Mouse (Mus musculus): ENCODE results near the gene Mkln1. TPM values are rescaled to one million over a fixed set of nuclear protein-coding genes. Genes with fewer than 3 reads are reported as not detected.
A peak's percentile ranks its signal among the peaks of the same experiment; 100 is the strongest.

Mkln1 gene
- polyA plus RNA-seq (2015; fragmentation: Nextera tagmentation; extraction: Ambion mirVana), result 152 and 153 TPM in 2 replicates

DNA sequence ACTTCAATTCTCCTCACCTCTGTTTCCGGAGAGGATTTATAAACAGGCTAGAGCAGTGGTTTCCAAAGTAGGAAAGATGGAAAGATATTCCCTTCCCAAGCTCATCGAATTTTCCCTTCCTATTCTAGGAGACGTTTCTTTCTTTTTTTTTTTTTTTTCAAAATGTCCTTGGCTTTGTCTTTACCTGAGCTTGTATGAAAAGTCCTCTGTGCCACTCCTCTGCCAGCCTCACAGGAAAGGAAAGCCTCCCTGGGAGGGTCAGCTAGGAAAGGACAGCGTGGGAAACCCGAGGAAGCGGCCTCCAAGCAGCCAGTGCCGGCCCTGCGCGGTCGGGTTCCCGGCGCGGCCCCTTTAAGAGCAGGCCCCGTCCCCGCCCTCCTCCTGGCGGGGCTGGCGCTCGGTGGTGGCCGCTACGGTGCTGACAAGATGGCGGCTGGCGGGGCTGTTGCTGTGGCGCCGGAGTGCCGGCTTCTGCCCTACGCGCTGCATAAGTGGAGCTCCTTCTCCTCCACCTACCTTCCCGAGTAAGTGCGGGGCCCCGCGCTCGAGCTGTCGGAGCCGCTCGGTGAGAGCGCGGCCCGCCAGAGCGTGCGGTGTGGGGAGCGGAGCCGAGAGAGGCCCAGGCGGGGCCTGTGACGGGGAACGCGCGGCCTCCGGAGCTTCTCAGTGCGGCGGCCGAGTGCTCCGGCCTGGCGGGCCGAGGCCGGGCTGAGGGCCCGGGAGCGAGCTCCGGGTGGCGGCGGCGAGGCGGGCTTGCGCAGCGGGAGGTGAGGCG is at the start of gene Mkln1:
Gene Mkln1 (plus strand): TSS at position 305 of the 775 bp plus-strand sequence.
- ATAC-seq (replicated peaks), result peak; percentile 99
- Histone ChIP-seq H3K27me3 (no peaks in the 10 kb centered on the region), H3K4me3 (peak within 1 kb of the TSS; percentile 63), H3K4me1 (peaks cover 27% of the 10 kb centered on the region), H3K4me2 (replicated peaks) (peak within 1 kb of the TSS; percentile 91), H3K9me3 (no peaks in the 10 kb centered on the region), H3K27ac (replicated peaks) (peak within 1 kb of the TSS; percentile 93), H3K36me3 (no peaks in the 10 kb centered on the region), H3K9ac (replicated peaks) (peak within 1 kb of the TSS; percentile 95)
- under 1% methylated on average over 65 of the region's 65 CpGs for WGBS

DNA sequence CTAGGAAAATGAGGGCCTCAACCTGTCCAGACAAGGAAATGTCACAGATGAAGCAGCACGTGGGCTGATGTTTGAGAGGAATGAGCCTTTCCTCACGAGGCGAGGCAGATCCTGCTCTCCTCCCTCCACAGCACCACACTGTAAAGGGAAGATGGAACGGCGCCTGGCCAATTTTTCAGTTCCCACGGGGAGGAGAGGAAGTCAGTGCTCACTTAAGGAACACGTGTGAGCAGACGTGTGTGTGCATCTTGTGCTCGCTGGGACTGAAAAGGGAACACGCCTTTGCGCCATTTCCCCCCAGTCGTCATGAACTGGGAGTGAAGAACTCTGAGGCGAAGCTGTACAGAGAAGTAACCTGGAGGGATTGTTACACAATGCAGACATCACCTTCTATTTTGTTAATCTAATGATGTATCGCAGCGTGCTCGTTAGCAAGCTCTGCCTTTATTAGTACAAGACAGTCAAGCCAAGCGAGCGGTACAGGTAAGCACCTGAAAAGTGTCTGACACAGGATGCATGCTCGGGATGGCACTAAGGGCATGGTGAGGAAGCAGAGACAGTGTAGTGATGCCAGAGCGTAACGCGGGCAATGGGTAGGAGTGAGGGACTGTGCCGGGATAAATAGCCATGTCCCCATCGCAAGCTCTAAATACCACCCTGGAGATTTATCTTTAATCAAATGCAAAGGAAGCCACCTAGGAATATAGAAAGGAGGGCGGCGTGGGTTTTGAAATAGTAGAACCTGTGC is 41.9 kb upstream of the Mkln1 start:
- Histone ChIP-seq H3K36me3 (no peaks in the 10 kb centered on the region), H3K27me3 (no peaks in the 10 kb centered on the region), H3K27ac (replicated peaks) (0 out of 2 replicates have a peak overlapping the region, but pooled peaks have one; percentile 13), H3K9ac (replicated peaks) (no peak overlapping the region), H3K4me2 (replicated peaks) (no peak overlapping the region), H3K4me3 (no peak overlapping the region), H3K9me3 (no peaks in the 10 kb centered on the region), H3K4me1 (peaks cover 4% of the 10 kb centered on the region; the same call in 1 of the 2 replicates)
- WGBS, result 84% methylated on average over 26 of the region's 26 CpGs
- ATAC-seq (replicated peaks), result no peak

DNA sequence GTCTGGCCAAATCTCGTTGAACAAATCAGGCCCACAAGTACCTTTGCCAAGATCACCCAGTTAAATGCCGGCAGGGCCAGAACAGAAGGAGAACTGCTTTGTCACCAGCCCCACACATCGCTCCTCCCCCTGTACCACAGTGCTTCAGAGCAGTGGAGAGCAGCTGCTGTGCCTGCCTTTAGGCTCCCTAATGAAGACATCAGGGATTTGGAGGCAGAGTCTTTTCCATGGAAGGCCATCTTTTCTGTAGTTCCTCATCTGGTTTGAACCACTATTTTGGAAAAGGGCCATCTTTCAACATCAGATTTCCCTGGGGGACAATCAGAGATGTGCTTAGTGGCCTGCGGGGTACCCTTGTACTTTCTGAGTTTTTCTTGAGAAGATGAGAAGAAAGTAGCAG is 41.2 kb upstream of the Mkln1 start:
- H3K27me3 ChIP-seq, result no peaks in the 10 kb centered on the region
- peak; percentile 61; the same call in 1 of the 2 replicates for ATAC-seq (replicated peaks)
- no peak overlapping the region for H3K4me2 ChIP-seq (replicated peaks)
- no peaks in the 10 kb centered on the region for H3K9me3 ChIP-seq
- peaks cover 4% of the 10 kb centered on the region; the same call in 1 of the 2 replicates for H3K4me1 ChIP-seq
- WGBS, result 46% methylated on average over 4 of the region's 4 CpGs
- H3K27ac ChIP-seq (replicated peaks), result 0 out of 2 replicates have a peak overlapping the region, but pooled peaks have one; percentile 13
- no peak overlapping the region for H3K9ac ChIP-seq (replicated peaks)
- no peaks in the 10 kb centered on the region for H3K36me3 ChIP-seq
- H3K4me3 ChIP-seq, result no peak overlapping the region

DNA sequence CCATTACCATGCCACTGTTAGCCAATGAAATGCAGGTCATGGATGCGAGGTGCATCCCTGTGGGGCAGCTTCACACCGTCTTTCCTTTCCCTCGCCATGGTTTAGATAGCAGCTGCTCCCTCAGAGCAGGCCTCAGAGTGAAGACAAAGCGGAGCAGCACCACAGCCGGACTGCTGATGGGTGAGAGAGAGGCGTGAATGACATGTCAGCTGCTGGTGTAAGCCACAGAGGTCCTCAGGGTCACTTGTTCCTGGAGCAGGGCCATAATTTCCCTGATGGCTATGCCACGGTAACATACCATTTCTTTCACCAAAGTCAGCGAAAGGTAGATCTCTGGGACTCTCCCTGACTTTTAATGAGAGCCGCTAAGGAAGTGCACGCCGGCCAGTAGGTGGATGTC is 35.9 kb upstream of the Mkln1 start:
- H3K4me3 ChIP-seq, result no peak overlapping the region
- no peaks in the 10 kb centered on the region for H3K27me3 ChIP-seq
- H3K27ac ChIP-seq (replicated peaks), result no peak overlapping the region
- H3K9ac ChIP-seq (replicated peaks), result no peak overlapping the region
- H3K4me1 ChIP-seq, result no peaks in the 10 kb centered on the region
- no peak overlapping the region for H3K4me2 ChIP-seq (replicated peaks)
- H3K9me3 ChIP-seq, result no peaks in the 10 kb centered on the region
- H3K36me3 ChIP-seq, result no peaks in the 10 kb centered on the region
- ATAC-seq (replicated peaks), result no peak
- WGBS, result 73% methylated on average over 11 of the region's 11 CpGs

DNA sequence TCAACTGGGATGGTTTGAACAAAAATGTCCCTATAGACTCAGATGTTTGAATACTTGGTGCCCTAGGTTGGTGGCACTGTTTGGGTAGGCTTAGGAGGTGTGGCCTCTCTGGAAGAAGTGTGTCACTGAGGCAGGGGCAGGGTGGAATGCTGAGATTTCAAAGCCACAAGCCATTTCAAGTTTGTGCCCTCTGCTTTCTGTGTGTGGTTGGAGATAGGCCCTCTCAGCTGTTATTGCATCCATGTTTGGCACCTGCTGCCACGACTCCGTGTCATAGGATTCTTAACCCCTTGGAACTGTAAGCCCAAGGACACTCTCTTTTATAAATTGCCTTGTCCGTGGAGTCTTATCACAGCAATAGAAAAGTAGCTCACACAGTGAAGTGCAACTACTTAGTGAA is 34.1 kb upstream of the Mkln1 start:
- no peak overlapping the region for H3K4me2 ChIP-seq (replicated peaks)
- no peaks in the 10 kb centered on the region for H3K27me3 ChIP-seq
- no peak overlapping the region for H3K4me3 ChIP-seq
- H3K36me3 ChIP-seq, result no peaks in the 10 kb centered on the region
- 91% methylated on average over 3 of the region's 3 CpGs for WGBS
- no peaks in the 10 kb centered on the region for H3K9me3 ChIP-seq
- ATAC-seq (replicated peaks), result no peak
- H3K4me1 ChIP-seq, result no peaks in the 10 kb centered on the region
- H3K9ac ChIP-seq (replicated peaks), result no peak overlapping the region
- H3K27ac ChIP-seq (replicated peaks), result no peak overlapping the region

DNA sequence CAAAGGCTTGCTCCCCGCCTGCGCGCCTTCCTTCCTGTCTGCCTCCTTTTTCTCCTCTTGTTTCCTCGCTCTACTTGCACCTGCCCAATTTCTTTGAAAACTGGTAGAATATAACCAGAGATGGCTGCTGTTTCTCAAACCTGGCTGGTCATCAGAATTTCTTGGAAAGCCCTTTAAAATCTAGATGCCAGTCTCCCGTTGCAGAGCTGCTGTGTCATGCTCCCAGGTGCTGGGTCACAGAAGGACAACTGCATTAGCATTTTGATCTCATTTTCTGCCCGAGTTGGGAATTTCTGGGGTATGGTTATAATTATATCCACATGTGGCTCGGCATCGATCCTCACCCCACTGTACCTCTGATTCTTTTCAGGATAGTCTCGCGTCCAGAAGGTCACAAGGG is 30.6 kb upstream of the Mkln1 start:
- H3K9me3 ChIP-seq, result no peaks in the 10 kb centered on the region
- no peak for ATAC-seq (replicated peaks)
- no peaks in the 10 kb centered on the region for H3K27me3 ChIP-seq
- H3K36me3 ChIP-seq, result no peaks in the 10 kb centered on the region
- no peak overlapping the region for H3K9ac ChIP-seq (replicated peaks)
- H3K4me3 ChIP-seq, result no peak overlapping the region
- no peaks in the 10 kb centered on the region for H3K4me1 ChIP-seq
- H3K27ac ChIP-seq (replicated peaks), result no peak overlapping the region
- no peak overlapping the region for H3K4me2 ChIP-seq (replicated peaks)
- WGBS, result 83% methylated on average over 10 of the region's 10 CpGs

DNA sequence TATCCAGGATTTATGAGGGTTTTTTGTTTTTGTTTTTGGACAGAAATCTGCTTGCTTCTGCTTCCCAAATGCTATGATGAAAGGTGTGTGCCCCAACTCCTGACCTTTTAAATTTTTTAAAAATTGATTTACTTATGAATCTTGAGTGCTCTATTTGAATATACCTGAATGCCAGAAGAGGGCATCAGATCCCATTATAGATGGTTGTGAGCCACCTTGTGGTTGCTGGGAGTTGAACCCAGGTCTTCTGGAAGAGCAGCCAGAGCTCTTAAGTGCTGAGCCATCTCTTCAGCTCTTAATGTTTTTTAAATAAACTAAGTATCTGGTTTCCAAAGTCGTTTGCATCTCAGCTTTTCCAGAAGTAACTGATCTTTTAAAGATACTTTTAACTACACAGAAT is 30.0 kb upstream of the Mkln1 start:
- no peaks in the 10 kb centered on the region for H3K36me3 ChIP-seq
- 67% methylated on average over 1 of the region's 1 CpGs for WGBS

DNA sequence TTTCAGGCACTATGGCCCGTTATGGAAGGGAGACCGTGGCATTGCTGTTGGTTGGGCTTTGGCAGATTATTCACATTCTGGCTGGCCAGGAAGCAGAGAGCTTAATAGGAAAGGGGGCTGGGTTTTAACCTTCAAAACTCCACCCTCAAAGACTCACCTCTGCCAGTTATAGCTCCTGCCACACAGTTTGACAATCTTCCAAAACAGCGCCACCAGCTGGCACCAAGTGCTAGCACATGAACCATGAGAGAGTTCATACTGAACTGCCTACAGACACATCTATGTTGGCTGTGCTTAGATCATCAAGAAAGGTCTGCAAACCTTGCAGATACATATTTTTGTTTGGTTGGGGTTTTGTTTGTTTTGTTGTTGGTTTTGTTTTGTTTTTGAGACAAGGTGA is 28.7 kb upstream of the Mkln1 start:
- no peak overlapping the region for H3K27ac ChIP-seq (replicated peaks)
- H3K4me3 ChIP-seq, result no peak overlapping the region
- H3K9ac ChIP-seq (replicated peaks), result no peak overlapping the region
- H3K27me3 ChIP-seq, result no peaks in the 10 kb centered on the region
- H3K4me1 ChIP-seq, result no peaks in the 10 kb centered on the region
- WGBS, result 76% methylated on average over 3 of the region's 3 CpGs
- H3K4me2 ChIP-seq (replicated peaks), result no peak overlapping the region
- no peak for ATAC-seq (replicated peaks)
- H3K36me3 ChIP-seq, result no peaks in the 10 kb centered on the region
- H3K9me3 ChIP-seq, result no peaks in the 10 kb centered on the region

More for the DNA sequence above, 30.0 kb upstream of the Mkln1 start:
- H3K27ac ChIP-seq (replicated peaks), result no peak overlapping the region
- no peak overlapping the region for H3K4me2 ChIP-seq (replicated peaks)
- no peaks in the 10 kb centered on the region for H3K4me1 ChIP-seq
- no peaks in the 10 kb centered on the region for H3K9me3 ChIP-seq
- ATAC-seq (replicated peaks), result no peak
- no peak overlapping the region for H3K4me3 ChIP-seq
- H3K27me3 ChIP-seq, result no peaks in the 10 kb centered on the region
- no peak overlapping the region for H3K9ac ChIP-seq (replicated peaks)

DNA sequence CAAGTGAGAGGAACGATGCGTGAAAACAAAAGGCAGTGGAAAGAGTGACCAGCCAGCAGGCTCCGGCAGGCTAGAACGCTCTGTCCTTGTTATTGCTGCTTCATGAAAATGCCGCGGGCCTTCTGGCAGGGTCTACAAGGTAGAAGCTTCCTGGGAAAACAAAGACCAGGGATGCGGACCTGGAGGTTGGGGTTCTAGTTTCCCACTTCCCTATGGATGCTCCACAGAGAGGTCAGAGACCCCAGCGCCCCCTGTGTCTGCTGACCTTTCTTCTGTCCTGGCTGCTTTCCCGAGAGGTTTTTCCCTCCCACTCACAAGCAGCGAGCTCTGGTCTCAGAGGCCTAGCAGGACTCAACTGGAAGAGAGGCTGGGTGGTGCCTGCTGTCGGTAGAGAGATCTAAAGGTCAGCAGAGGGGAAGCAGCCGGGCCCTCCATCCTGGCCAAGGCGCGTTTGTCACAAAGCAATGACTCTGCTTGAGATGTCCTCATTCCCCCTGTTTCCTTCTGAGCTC is 27.9 kb upstream of the Mkln1 start:
- no peak overlapping the region for H3K4me2 ChIP-seq (replicated peaks)
- no peaks in the 10 kb centered on the region for H3K4me1 ChIP-seq
- no peak for ATAC-seq (replicated peaks)
- no peak overlapping the region for H3K27ac ChIP-seq (replicated peaks)
- H3K27me3 ChIP-seq, result no peaks in the 10 kb centered on the region
- H3K9me3 ChIP-seq, result no peaks in the 10 kb centered on the region
- H3K9ac ChIP-seq (replicated peaks), result no peak overlapping the region
- no peak overlapping the region for H3K4me3 ChIP-seq
- H3K36me3 ChIP-seq, result no peaks in the 10 kb centered on the region
- 50% methylated on average over 14 of the region's 14 CpGs for WGBS

DNA sequence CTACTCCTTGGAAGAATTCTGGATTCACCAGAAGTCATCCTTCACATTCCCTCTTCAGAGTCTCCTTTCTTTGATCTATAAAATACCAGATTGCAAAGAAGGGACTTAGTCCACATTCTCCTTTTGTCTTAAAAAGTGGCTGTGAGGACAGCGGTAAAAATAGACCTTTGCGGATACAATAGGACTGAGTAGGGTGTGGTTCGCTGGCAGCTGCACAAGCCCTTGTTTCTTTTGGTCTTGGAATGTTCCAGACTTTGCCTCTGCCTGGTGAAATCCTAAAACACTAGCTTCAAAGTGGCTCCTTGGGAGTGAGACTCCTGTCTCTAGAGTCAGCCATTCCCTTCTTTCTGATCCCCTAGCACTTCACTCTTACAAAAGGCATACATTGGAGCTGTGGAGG is 27.4 kb upstream of the Mkln1 start:
- ATAC-seq (replicated peaks), result no peak
- Histone ChIP-seq H3K4me3 (no peak overlapping the region), H3K27me3 (no peaks in the 10 kb centered on the region), H3K27ac (replicated peaks) (no peak overlapping the region), H3K4me2 (replicated peaks) (no peak overlapping the region), H3K9me3 (no peaks in the 10 kb centered on the region), H3K9ac (replicated peaks) (no peak overlapping the region), H3K4me1 (no peaks in the 10 kb centered on the region), H3K36me3 (no peaks in the 10 kb centered on the region)
- WGBS, result 91% methylated on average over 3 of the region's 3 CpGs

DNA sequence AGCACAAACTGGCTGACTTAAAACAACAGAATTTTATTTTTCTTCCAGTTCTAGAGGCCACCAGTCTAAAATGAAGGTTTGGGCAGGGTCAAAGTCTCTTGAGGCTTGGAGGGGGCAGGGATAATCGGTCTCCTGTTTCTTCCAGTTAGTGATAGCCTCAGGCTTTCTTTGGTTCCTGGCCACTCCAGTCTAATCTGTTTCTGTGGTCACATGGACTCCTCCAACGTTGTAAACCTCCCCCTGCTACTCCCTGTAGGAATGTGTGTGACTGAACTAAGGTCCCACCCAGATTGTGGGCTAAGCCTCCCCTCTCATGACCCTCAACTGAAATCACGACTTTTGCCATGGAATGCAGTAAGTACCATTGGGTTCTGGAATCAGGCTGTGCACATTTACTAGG is 25.9 kb upstream of the Mkln1 start:
- 62% methylated on average over 3 of the region's 3 CpGs for WGBS
- no peak overlapping the region for H3K4me2 ChIP-seq (replicated peaks)

DNA sequence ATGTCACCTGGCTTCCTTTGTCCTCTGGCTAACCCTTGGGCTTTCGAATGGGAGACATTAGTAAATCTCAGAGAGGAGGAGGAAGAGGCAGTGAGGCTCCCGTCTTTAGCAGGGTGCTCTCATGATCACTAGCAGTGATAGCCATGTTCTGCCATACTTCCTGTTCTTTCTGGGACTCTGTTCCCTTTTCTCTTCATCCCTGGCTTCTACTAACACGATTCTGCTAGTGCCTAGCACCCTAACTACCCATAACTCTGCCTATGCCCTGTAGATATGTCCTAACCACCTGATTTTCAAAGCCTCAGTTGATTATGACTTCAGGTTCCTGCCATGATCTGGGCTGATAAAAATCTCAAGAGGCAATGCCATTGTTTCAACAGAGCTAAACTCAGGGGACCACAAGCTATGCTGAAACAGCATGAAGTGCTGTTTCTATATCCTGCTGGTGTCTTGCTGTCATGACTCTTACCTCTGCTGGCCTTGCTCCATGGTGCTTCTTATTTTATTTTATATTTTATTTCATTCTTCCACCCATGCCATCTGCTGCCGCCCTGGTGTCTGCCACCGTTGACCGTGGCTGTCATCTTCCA is 25.4 kb upstream of the Mkln1 start:
- Histone ChIP-seq H3K4me2 (replicated peaks) (no peak overlapping the region), H3K9ac (replicated peaks) (no peak overlapping the region), H3K9me3 (no peaks in the 10 kb centered on the region), H3K36me3 (no peaks in the 10 kb centered on the region), H3K27ac (replicated peaks) (no peak overlapping the region), H3K4me1 (no peaks in the 10 kb centered on the region), H3K27me3 (no peaks in the 10 kb centered on the region), H3K4me3 (no peak overlapping the region)
- ATAC-seq (replicated peaks), result no peak
- WGBS, result 87% methylated on average over 6 of the region's 6 CpGs

More for the DNA sequence above, 25.9 kb upstream of the Mkln1 start:
- no peak overlapping the region for H3K27ac ChIP-seq (replicated peaks)
- H3K4me1 ChIP-seq, result no peaks in the 10 kb centered on the region
- H3K27me3 ChIP-seq, result no peaks in the 10 kb centered on the region
- no peaks in the 10 kb centered on the region for H3K9me3 ChIP-seq
- H3K9ac ChIP-seq (replicated peaks), result no peak overlapping the region
- ATAC-seq (replicated peaks), result no peak
- no peak overlapping the region for H3K4me3 ChIP-seq
- no peaks in the 10 kb centered on the region for H3K36me3 ChIP-seq
